Mouse (Mus musculus): Measurements from ENCODE around the gene Adcy5. TPM values are rescaled to one million over a fixed set of nuclear protein-coding genes. Genes with fewer than 3 reads are reported as not detected.

Adcy5 gene
- polyA plus RNA-seq, 1 experiment from 2014 or later, result 0.63 TPM

- no peaks in the 10 kb centered on the region for H3K4me1 ChIP-seq
- 69% methylated on average over 6 of the region's 6 CpGs for WGBS
- DNase-seq (ENCODE audit: low spot score), result no peak
- H3K27ac ChIP-seq, result no peak overlapping the region
- no peak overlapping the region for H3K4me3 ChIP-seq
- no peaks in the 10 kb centered on the region for H3K9me3 ChIP-seq (replicated peaks)
- no peaks in the 10 kb centered on the region for H3K36me3 ChIP-seq
- H3K27me3 ChIP-seq (ENCODE audit: low read depth, poor library complexity, severe bottlenecking), result no peaks in the 10 kb centered on the region
Observed at GRCm38 (mm10) chr16:35252967-35253366, 98.3 kb downstream of the Adcy5 start.

DNA sequence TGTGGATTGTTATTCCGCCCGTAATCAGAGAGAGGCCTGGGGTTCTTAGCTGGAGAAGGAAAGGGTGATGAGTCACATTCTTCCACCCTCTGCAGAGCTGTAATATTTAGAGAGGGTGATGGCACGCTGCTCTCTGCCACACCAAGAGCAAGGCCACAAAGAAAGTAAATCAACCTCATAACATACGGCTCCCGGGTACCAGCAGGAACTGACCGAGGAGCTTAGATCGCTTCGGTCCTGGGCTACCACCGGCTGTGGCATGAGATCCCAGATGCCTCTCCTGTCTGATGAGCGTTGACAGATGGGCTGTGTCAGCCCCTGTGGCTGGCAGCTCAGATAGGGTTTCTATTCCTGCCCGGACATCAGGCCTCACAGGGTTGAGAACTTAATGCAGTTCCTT, 101.3 kb downstream of the Adcy5 start:
- H3K27me3 ChIP-seq (ENCODE audit: low read depth, poor library complexity, severe bottlenecking), result no peaks in the 10 kb centered on the region
- WGBS, result 80% methylated on average over 11 of the region's 11 CpGs
- no peaks in the 10 kb centered on the region for H3K9me3 ChIP-seq (replicated peaks)
- H3K27ac ChIP-seq, result no peak overlapping the region
- H3K4me1 ChIP-seq, result peaks cover 4% of the 10 kb centered on the region; the same call in 1 of the 2 replicates
- no peak for DNase-seq (ENCODE audit: low spot score)
- H3K4me3 ChIP-seq, result no peak overlapping the region
- no peaks in the 10 kb centered on the region for H3K36me3 ChIP-seq

DNA sequence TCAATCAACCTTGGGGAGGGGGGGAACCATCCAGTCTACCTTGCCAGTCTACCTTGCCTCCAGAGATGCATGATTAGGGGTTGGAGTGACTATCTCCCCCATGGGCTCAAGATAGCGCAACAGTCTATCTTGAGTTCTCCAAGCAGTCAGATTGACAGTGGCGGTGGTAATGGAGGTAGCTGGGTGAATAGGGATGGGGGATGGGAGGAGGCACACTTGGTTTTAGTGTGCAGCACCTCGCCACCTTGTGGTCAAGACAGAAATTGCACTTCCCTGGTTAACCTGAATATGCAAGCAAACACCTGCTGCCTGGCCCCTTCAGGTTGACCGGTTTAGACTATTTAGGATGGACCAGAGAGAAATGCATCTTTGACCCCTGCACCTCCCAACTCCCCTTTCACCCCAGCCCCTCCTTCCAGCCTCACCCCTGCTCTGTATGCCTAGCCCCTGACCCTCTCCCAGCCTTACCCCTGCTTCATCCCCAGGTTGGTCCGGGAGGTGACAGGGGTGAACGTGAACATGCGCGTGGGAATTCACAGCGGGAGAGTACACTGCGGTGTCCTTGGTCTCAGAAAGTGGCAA, 115.8 kb downstream of the Adcy5 start:
- H3K36me3 ChIP-seq, result no peaks in the 10 kb centered on the region
- DNase-seq (ENCODE audit: low spot score), result peak; percentile 85
- WGBS, result 46% methylated on average over 10 of the region's 10 CpGs
- H3K27ac ChIP-seq, result no peak overlapping the region
- peaks cover 7% of the 10 kb centered on the region for H3K4me1 ChIP-seq
- H3K4me3 ChIP-seq, result no peak overlapping the region
- no peaks in the 10 kb centered on the region for H3K9me3 ChIP-seq (replicated peaks)
- H3K27me3 ChIP-seq (ENCODE audit: low read depth, poor library complexity, severe bottlenecking), result peaks cover 21% of the 10 kb centered on the region

DNA sequence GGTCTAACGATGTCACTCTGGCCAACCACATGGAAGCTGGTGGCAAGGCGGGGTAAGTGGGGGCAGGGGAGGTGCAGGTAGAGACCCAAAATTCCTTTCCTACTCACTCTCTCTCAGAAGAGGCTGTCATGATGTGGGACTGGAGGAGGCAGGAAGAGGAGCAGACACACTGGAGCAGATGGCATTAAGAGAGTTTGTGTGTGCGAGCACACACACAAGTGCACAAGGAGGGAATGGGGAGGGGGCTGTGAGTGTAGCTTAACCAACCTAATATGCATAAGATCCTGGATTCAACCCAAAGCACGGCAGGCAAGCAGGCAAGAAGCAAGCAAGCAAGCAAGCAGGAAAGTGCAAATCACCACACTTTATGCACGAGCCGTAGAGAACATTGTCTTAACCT, 116.3 kb downstream of the Adcy5 start:
- no peaks in the 10 kb centered on the region for H3K36me3 ChIP-seq
- no peak overlapping the region for H3K4me3 ChIP-seq
- no peak overlapping the region for H3K27ac ChIP-seq
- H3K27me3 ChIP-seq (ENCODE audit: low read depth, poor library complexity, severe bottlenecking), result peaks cover 26% of the 10 kb centered on the region
- WGBS, result 84% methylated on average over 6 of the region's 6 CpGs
- H3K9me3 ChIP-seq (replicated peaks), result no peaks in the 10 kb centered on the region
- peaks cover 7% of the 10 kb centered on the region for H3K4me1 ChIP-seq
- no peak for DNase-seq (ENCODE audit: low spot score)

- Histone ChIP-seq H3K4me1 (peaks cover 7% of the 10 kb centered on the region), H3K27me3 (ENCODE audit: low read depth, poor library complexity, severe bottlenecking) (peaks cover 31% of the 10 kb centered on the region), H3K4me3 (no peak overlapping the region), H3K27ac (no peak overlapping the region), H3K36me3 (no peaks in the 10 kb centered on the region), H3K9me3 (replicated peaks) (no peaks in the 10 kb centered on the region)
- DNase-seq (ENCODE audit: low spot score), result no peak
- 48% methylated on average over 4 of the region's 4 CpGs for WGBS
Observed at GRCm38 (mm10) chr16:35271572-35271971, 116.9 kb downstream of the Adcy5 start.

DNA sequence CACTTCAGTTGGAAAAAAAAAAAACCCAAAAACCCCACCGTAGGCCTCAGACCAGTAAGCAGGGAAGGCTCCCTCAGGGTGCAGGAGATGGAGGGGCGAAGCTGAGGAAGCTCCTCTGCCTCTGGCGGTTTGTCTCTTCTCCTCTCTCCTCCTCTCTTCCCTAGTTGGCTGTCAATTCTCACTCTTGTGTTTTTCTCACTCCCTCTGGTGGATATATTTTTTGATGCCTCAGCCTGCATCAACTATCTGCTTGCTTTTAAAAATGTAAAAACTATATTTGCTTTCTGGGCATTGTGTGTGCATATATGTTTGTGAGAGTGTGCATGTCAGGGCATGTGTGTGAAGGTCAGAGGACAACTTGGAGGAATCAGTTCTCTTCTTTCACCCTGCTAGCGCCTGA, 117.7 kb downstream of the Adcy5 start:
- 53% methylated on average over 4 of the region's 4 CpGs for WGBS
- DNase-seq (ENCODE audit: low spot score), result no peak
- Histone ChIP-seq H3K36me3 (no peaks in the 10 kb centered on the region), H3K9me3 (replicated peaks) (no peaks in the 10 kb centered on the region), H3K27me3 (ENCODE audit: low read depth, poor library complexity, severe bottlenecking) (peaks cover 34% of the 10 kb centered on the region), H3K4me3 (no peak overlapping the region), H3K4me1 (peaks cover 7% of the 10 kb centered on the region), H3K27ac (no peak overlapping the region)

DNA sequence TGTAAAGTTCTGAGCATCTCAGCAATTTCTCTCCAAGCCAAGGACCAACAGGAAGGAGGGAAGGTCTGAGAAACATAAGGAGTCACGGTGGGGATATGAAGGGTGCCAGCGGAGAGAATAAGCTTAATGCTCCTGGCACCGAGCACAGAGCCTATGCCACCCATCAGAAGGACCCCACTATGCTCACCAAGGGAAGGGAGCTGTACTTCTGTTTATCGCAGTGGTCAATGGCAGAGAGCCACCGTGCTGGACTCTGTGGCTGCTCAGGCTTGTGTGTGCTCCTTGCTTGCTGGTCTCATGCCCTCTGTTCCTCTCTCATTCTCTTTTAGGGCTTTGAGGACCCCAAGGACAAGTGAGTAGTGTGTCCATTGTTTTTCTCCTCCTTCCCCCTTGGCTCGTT, 123.5 kb downstream of the Adcy5 start:
- Histone ChIP-seq H3K36me3 (no peaks in the 10 kb centered on the region), H3K27me3 (ENCODE audit: low read depth, poor library complexity, severe bottlenecking) (peaks cover 34% of the 10 kb centered on the region), H3K4me1 (no peaks in the 10 kb centered on the region; the same call in 1 of the 2 replicates), H3K4me3 (no peak overlapping the region), H3K27ac (no peak overlapping the region), H3K9me3 (replicated peaks) (no peaks in the 10 kb centered on the region)
- DNase-seq (ENCODE audit: low spot score), result no peak
- WGBS, result 81% methylated on average over 6 of the region's 6 CpGs

GRCm38 (mm10) chr16:35282456-35282855, 127.8 kb downstream of the Adcy5 start:
- 85% methylated on average over 2 of the region's 2 CpGs for WGBS
- Histone ChIP-seq H3K4me1 (no peaks in the 10 kb centered on the region; the same call in 1 of the 2 replicates), H3K4me3 (no peak overlapping the region), H3K36me3 (no peaks in the 10 kb centered on the region), H3K27me3 (ENCODE audit: low read depth, poor library complexity, severe bottlenecking) (no peaks in the 10 kb centered on the region), H3K9me3 (replicated peaks) (no peaks in the 10 kb centered on the region), H3K27ac (no peak overlapping the region)
- no peak for DNase-seq (ENCODE audit: low spot score)

GRCm38 (mm10) chr16:35285821-35286220, 131.1 kb downstream of the Adcy5 start:
- Histone ChIP-seq H3K9me3 (replicated peaks) (no peaks in the 10 kb centered on the region), H3K27me3 (ENCODE audit: low read depth, poor library complexity, severe bottlenecking) (no peaks in the 10 kb centered on the region), H3K4me3 (no peak overlapping the region), H3K27ac (no peak overlapping the region), H3K36me3 (no peaks in the 10 kb centered on the region), H3K4me1 (no peaks in the 10 kb centered on the region; the same call in 1 of the 2 replicates)
- 84% methylated on average over 9 of the region's 9 CpGs for WGBS
- no peak for DNase-seq (ENCODE audit: low spot score)

DNA sequence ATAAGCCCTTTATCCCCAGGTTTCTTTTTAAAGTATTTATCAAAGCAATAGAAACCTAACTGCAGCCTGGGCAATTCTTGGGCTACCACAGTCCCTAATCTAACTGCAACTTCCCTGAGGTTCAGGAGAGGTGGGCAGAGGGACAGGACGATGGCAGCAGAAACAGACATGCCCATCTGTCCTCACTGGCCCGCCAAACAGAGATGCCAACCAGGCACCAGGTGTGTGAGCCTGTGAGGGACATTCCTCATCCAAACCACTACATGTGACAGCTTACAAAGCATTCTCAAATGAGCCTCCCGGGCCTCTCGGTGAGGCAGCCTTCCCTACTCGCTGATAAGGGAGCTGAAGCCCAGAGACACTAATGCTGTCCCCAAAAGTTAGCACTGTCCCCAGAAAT, 132.6 kb downstream of the Adcy5 start:
- 93% methylated on average over 5 of the region's 5 CpGs for WGBS
- DNase-seq (ENCODE audit: low spot score), result no peak
- Histone ChIP-seq H3K9me3 (replicated peaks) (no peaks in the 10 kb centered on the region), H3K36me3 (no peaks in the 10 kb centered on the region), H3K27me3 (ENCODE audit: low read depth, poor library complexity, severe bottlenecking) (no peaks in the 10 kb centered on the region), H3K4me1 (no peaks in the 10 kb centered on the region; the same call in 1 of the 2 replicates), H3K27ac (no peak overlapping the region), H3K4me3 (no peak overlapping the region)

GRCm38 (mm10) chr16:35297786-35298185, 143.1 kb downstream of the Adcy5 start:
- no peak overlapping the region for H3K4me3 ChIP-seq
- H3K4me1 ChIP-seq, result no peaks in the 10 kb centered on the region
- no peak overlapping the region for H3K27ac ChIP-seq
- no peaks in the 10 kb centered on the region for H3K36me3 ChIP-seq
- WGBS, result 86% methylated on average over 5 of the region's 5 CpGs
- H3K27me3 ChIP-seq (ENCODE audit: low read depth, poor library complexity, severe bottlenecking), result no peaks in the 10 kb centered on the region
- H3K9me3 ChIP-seq (replicated peaks), result no peaks in the 10 kb centered on the region
- DNase-seq (ENCODE audit: low spot score), result no peak

GRCm38 (mm10) chr16:35300156-35300555, 145.5 kb downstream of the Adcy5 start:
- Histone ChIP-seq H3K4me3 (no peak overlapping the region), H3K9me3 (replicated peaks) (no peaks in the 10 kb centered on the region)
- no peak for DNase-seq (ENCODE audit: low spot score)

GRCm38 (mm10) chr16:35302441-35303280, 148.0 kb downstream of the Adcy5 start:
- DNase-seq (ENCODE audit: low spot score), result peak; percentile 72
- WGBS, result 54% methylated on average over 7 of the region's 7 CpGs

More at GRCm38 (mm10) chr16:35300156-35300555, 145.5 kb downstream of the Adcy5 start:
- 95% methylated on average over 6 of the region's 6 CpGs for WGBS
- Histone ChIP-seq H3K27me3 (ENCODE audit: low read depth, poor library complexity, severe bottlenecking) (no peaks in the 10 kb centered on the region), H3K4me1 (no peaks in the 10 kb centered on the region), H3K36me3 (0 out of 2 replicates have a peak, but pooled peaks cover 3% of the 10 kb centered on the region), H3K27ac (no peak overlapping the region)

More at GRCm38 (mm10) chr16:35302441-35303280, 148.0 kb downstream of the Adcy5 start:
- Histone ChIP-seq H3K9me3 (replicated peaks) (no peaks in the 10 kb centered on the region), H3K27ac (no peak overlapping the region), H3K4me3 (no peak overlapping the region), H3K4me1 (no peaks in the 10 kb centered on the region), H3K27me3 (ENCODE audit: low read depth, poor library complexity, severe bottlenecking) (no peaks in the 10 kb centered on the region), H3K36me3 (0 out of 2 replicates have a peak, but pooled peaks cover 3% of the 10 kb centered on the region)

All from limb, embryonic 10.5 days (tissue).